8 mouse cellular contexts compared by ENCODE assay signal in the genomic region with DNA sequence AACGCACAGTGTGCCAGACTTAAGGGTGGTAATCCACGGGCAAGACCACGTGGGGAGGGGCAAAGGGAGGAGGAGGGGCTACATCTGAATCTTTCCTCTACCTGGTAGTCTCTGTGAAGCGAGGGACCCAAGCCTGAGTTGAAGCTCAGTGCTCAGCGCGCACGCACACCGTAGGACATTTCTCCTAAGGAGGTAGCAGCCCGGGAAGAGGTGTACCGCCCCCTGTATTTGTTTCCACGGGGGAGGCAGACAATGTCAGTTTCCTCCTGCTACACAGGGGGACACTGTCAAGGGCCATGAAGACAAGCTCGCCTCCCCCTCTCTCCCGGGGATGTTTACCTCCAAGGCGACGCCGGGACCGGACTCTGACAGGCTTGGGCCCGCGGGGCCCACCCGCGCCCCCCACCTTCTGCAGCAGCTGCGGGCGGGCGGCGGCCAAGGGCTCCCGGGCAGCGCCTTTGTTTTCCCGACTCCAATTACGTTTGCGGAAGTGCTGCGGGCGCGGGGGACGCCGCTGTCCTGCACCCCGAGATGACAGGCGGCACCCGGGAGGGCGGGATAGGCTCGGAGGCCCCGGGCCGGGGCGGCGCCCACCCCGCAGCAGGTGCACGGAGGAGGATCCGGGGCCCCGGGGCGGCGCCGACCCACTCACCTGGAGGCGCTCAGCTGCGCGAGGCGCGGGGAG. TPM values are rescaled to one million over a fixed set of nuclear protein-coding genes. Genes with fewer than 3 reads are reported as not detected.
DNase-seq lines count a peak whose midpoint lies in the region; ATAC-seq and TF ChIP-seq lines count a peak whose summit lies in the region.

No protein-coding gene starts in this region.

- peak overlapping the region; percentile 76 for H3K4me3 ChIP-seq in embryonic facial prominence, embryonic 14.5 days (ENCODE audit: low read depth, low read length)
- H3K4me3 ChIP-seq in kidney, adult 2 months (ENCODE audit: insufficient read depth, low read depth, low read length): peak overlapping the region; percentile 88
- peak overlapping the region; percentile 70 for H3K4me3 ChIP-seq in limb, embryonic 14.5 days (replicated peaks; ENCODE audit: low read length)
- H3K4me3 ChIP-seq in midbrain, embryonic 13.5 days (replicated peaks): peak overlapping the region; percentile 87

- no peak for TF ChIP-seq POLR2A in kidney, adult 2 months (IDR thresholded peaks at IDR 0.05; ENCODE audit: low read depth, low read length)
- no peak for TF ChIP-seq POLR2A in limb, embryonic 14.5 days (IDR thresholded peaks at IDR 0.05; ENCODE audit: borderline replicate concordance, extremely low read depth, insufficient read depth, insufficient read length)

- H3K9me3 ChIP-seq in embryonic facial prominence, embryonic 14.5 days (ENCODE audit: control insufficient read depth, low read length): no peaks in the 10 kb centered on the region
- H3K9me3 ChIP-seq in limb, embryonic 14.5 days (ENCODE audit: control insufficient read depth, low read length): no peaks in the 10 kb centered on the region
- H3K9me3 ChIP-seq in midbrain, embryonic 13.5 days: no peaks in the 10 kb centered on the region

- ATAC-seq in embryonic facial prominence, embryonic 14.5 days (ENCODE audit: low read depth): peak; percentile 75
- ATAC-seq in limb, embryonic 14.5 days (ENCODE audit: low FRiP score, low read depth): peak; percentile 69
- ATAC-seq in midbrain, embryonic 13.5 days: peak; percentile 83

- TF ChIP-seq CTCF in kidney, adult 2 months (conservative IDR thresholded peaks at IDR 0.05; ENCODE audit: insufficient read depth, insufficient read length, low read depth, low read length): no peak

- no peaks in the 10 kb centered on the region for H3K36me3 ChIP-seq in embryonic facial prominence, embryonic 14.5 days (ENCODE audit: control insufficient read depth, insufficient read depth, low read length)
- H3K36me3 ChIP-seq in kidney, adult 2 months (ENCODE audit: control insufficient read depth, insufficient read depth, low read length): no peaks in the 10 kb centered on the region
- no peaks in the 10 kb centered on the region for H3K36me3 ChIP-seq in limb, embryonic 14.5 days (ENCODE audit: control insufficient read depth, insufficient read depth, low read length)
- no peaks in the 10 kb centered on the region for H3K36me3 ChIP-seq in midbrain, embryonic 13.5 days

- H3K27me3 ChIP-seq in embryonic facial prominence, embryonic 14.5 days (replicated peaks; ENCODE audit: control insufficient read depth, insufficient read depth, low read length): peaks cover 24% of the 10 kb centered on the region
- no peaks in the 10 kb centered on the region for H3K27me3 ChIP-seq in kidney, adult 2 months (replicated peaks; ENCODE audit: control insufficient read depth, insufficient read depth, low read length)
- peaks cover 12% of the 10 kb centered on the region; the same call in 1 of the 2 replicates for H3K27me3 ChIP-seq in limb, embryonic 14.5 days (ENCODE audit: control insufficient read depth, insufficient read depth, low read length)
- H3K27me3 ChIP-seq in midbrain, embryonic 13.5 days: 0 out of 2 replicates have a peak, but pooled peaks cover 3% of the 10 kb centered on the region

- H3K4me1 ChIP-seq in embryonic facial prominence, embryonic 14.5 days (ENCODE audit: control insufficient read depth, insufficient read depth, low read length): no peaks in the 10 kb centered on the region; the same call in 1 of the 2 replicates
- no peaks in the 10 kb centered on the region; the same call in 1 of the 2 replicates for H3K4me1 ChIP-seq in kidney, adult 2 months (ENCODE audit: control insufficient read depth, insufficient read depth, low read length)
- peaks cover 3% of the 10 kb centered on the region; the same call in 1 of the 2 replicates for H3K4me1 ChIP-seq in limb, embryonic 14.5 days (ENCODE audit: control insufficient read depth, insufficient read depth, low read length)
- peaks cover 20% of the 10 kb centered on the region for H3K4me1 ChIP-seq in midbrain, embryonic 13.5 days (replicated peaks)

- H3K9ac ChIP-seq in embryonic facial prominence, embryonic 14.5 days (ENCODE audit: low read depth, low read length): peak overlapping the region; percentile 74
- H3K9ac ChIP-seq in limb, embryonic 14.5 days (ENCODE audit: low read depth, low read length, severe bottlenecking): peak overlapping the region; percentile 69
- peak overlapping the region; percentile 94 for H3K9ac ChIP-seq in midbrain, embryonic 13.5 days (replicated peaks)

- peak; percentile 63 for DNase-seq in layer of hippocampus, adult 11-12 months (ENCODE audit: low spot score)
- no peak for DNase-seq in layer of hippocampus, adult 9-10 months (ENCODE audit: low spot score)
- DNase-seq in embryonic facial prominence, embryonic 14.5 days (ENCODE audit: low spot score): peak; percentile 36
- peak; percentile 68 to 76 for DNase-seq in heart, adult 9 months (ENCODE audit: low spot score in 2 of 2)
- DNase-seq in kidney, adult 2 months: peak; percentile 59
- no peak for DNase-seq in limb, embryonic 14.5 days (ENCODE audit: low spot score)
- peak; percentile 12 for DNase-seq in spleen, adult 12 weeks (ENCODE audit: low spot score)

- H3K27ac ChIP-seq in embryonic facial prominence, embryonic 14.5 days (replicated peaks; ENCODE audit: low read depth, low read length): no peak overlapping the region; the same call in 1 of the 2 replicates
- H3K27ac ChIP-seq in kidney, adult 2 months (ENCODE audit: insufficient read depth, low read depth, low read length): no peak overlapping the region
- H3K27ac ChIP-seq in limb, embryonic 14.5 days (replicated peaks; ENCODE audit: low read depth, low read length): no peak overlapping the region
- H3K27ac ChIP-seq in midbrain, embryonic 13.5 days: peak overlapping the region; percentile 92

- H3K4me2 ChIP-seq in embryonic facial prominence, embryonic 14.5 days (ENCODE audit: low read depth, low read length): peak overlapping the region; percentile 99
- peak overlapping the region; percentile 99 for H3K4me2 ChIP-seq in limb, embryonic 14.5 days (replicated peaks; ENCODE audit: low read depth, low read length, severe bottlenecking)
- H3K4me2 ChIP-seq in midbrain, embryonic 13.5 days (replicated peaks): peak overlapping the region; percentile 81

- under 1% methylated on average over 27 of the region's 56 CpGs for WGBS in embryonic facial prominence, embryonic 14.5 days
- 1% methylated on average over 56 of the region's 56 CpGs for WGBS in kidney, adult 2 months
- WGBS in limb, embryonic 14.5 days: 1% methylated on average over 32 of the region's 56 CpGs
- WGBS in midbrain, embryonic 13.5 days: 0% methylated on average over 51 of the region's 56 CpGs

RNA-seq across cellular contexts. Expression of a gene that starts 0.7 kb away (rescaled TPM):
- 3.2 and 3.5 TPM in 2 replicates for polyA plus RNA-seq in embryonic facial prominence, embryonic 14.5 days (2014; fragmentation: Nextera tagmentation; extraction: Ambion mirVana)
- polyA plus RNA-seq in kidney, adult 2 months (2012; rRNA removed): 9.7 and 10.0 TPM in 2 replicates
- polyA plus RNA-seq in limb, embryonic 14.5 days (2012; rRNA removed): 2.2 and 3.0 TPM in 2 replicates
- 2.6 and 2.7 TPM in 2 replicates for polyA plus RNA-seq in limb, embryonic 14.5 days (2014; fragmentation: Nextera tagmentation; extraction: Ambion mirVana)
- polyA plus RNA-seq in midbrain, embryonic 13.5 days (2015; fragmentation: Nextera tagmentation; extraction: Ambion mirVana): 7.0 and 8.1 TPM in 2 replicates

Comparison
In these comparisons a context has a peak if more than half of its experiments do, and no peak if none do; other contexts are left out.
1. DNase-seq: peak in layer of hippocampus, adult 11-12 months (single experiment), embryonic facial prominence, embryonic 14.5 days (single experiment), heart, adult 9 months (2 of 2), kidney, adult 2 months (single experiment) and spleen, adult 12 weeks (single experiment); none in layer of hippocampus, adult 9-10 months (single experiment) and limb, embryonic 14.5 days (single experiment).
2. Peak in every context shown above with its lines, with median percentiles within 50 percentile points of each other: ATAC-seq, H3K4me2 ChIP-seq, H3K4me3 ChIP-seq and H3K9ac ChIP-seq.